ENCODE assay signal across 35 mouse cellular contexts in the genomic region with DNA sequence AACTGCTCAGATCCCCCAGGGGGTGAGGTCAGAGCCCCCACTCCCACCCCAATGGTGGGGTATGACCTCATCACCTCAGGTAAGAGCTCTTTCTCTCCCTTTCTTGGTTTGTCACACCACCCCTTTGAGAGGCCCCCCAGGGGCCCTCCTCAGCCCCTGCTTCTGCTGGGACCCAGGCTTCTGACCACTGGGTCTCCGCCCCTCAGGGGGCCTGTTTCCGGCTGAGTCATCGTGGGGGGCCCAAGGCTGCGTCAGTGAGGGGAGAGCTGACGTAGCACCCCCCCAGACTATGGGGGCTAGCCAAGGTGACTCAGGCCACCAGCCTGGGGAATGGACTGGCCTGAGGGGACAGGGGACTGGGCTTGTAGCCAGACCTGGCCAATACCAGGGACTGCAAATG. TPM values are rescaled to one million over a fixed set of nuclear protein-coding genes. Genes with fewer than 3 reads are reported as not detected.
DNase-seq lines count a peak whose midpoint lies in the region; ATAC-seq and TF ChIP-seq lines count a peak whose summit lies in the region.
"Had no signal": no experiment of that assay in that cellular context is flagged by ENCODE, and none has a peak within 500 bp of the region (broad histone marks: within the 10 kb centered on the region; RNA-seq: fewer than 3 reads in every experiment).

No protein-coding gene starts in this region.

- peak overlapping the region; percentile 40 for H3K4me3 ChIP-seq in megakaryocyte, embryonic 14.5 days (replicated peaks)
- H3K4me3 ChIP-seq in G1E (ENCODE audit: low read depth, low read length), result peak overlapping the region; percentile 2; the same call in 1 of the 2 replicates
- H3K4me3 ChIP-seq: forebrain, embryonic 13.5 days; hindbrain, embryonic 15.5 days; kidney, embryonic 15.5 days; limb, embryonic 12.5 days had no signal

- H3K27me3 ChIP-seq in megakaryocyte, embryonic 14.5 days (replicated peaks), result peaks cover 34% of the 10 kb centered on the region
- peaks cover 35% of the 10 kb centered on the region for H3K27me3 ChIP-seq in G1E (ENCODE audit: insufficient read depth, low read length)

- ATAC-seq in megakaryocyte, adult 5-6 weeks (ENCODE audit: poor library complexity, severe bottlenecking), result no peak
- no peak for ATAC-seq in G1E (ENCODE audit: extremely low read depth, insufficient number of reproducible peaks, low FRiP score, poor library complexity, severe bottlenecking)
- 0 out of 4 replicates have a peak, but pooled peaks have one; percentile 11 to 19 for ATAC-seq in hematopoietic stem cell, adult 5-6 weeks (replicated peaks in 1 of 2; ENCODE audit: insufficient read depth in 1 of 2, low FRiP score in 2 of 2, low TSS enrichment in 1 of 2, low read depth in 1 of 2, poor library complexity in 2 of 2, severe bottlenecking in 2 of 2)
- ATAC-seq: CD4-positive, CD25-positive, alpha-beta regulatory T cell, adult 4 months; forebrain, embryonic 13.5 days had no signal

- DNase-seq in cerebellum, adult 11-12 months, result peak; percentile 40
- no peak for DNase-seq in cerebellum, postnatal 25 days
- DNase-seq in G1E (ENCODE audit: low spot score), result no peak
- DNase-seq in right cerebral cortex, postnatal 14 days, result no peak
- no peak for DNase-seq in urinary bladder, adult 18-20 months (ENCODE audit: low spot score in 2 of 2)
- DNase-seq: adrenal gland, adult 2 months; cerebellum, adult 18-20 months; cerebellum, postnatal 14 days; embryo, embryonic 11 days; gastrocnemius, postnatal 10 days; heart, adult 18-20 months; heart, postnatal 36 days; kidney, adult 11 months; kidney, postnatal 36 days; layer of hippocampus, postnatal 36 days; lung, adult 2 months; lung, postnatal 14 days; thymus, postnatal 36 days had no signal

- no peaks in the 10 kb centered on the region for H3K36me3 ChIP-seq in megakaryocyte, embryonic 14.5 days (replicated peaks; ENCODE audit: low read length)
- peaks cover 20% of the 10 kb centered on the region for H3K36me3 ChIP-seq in G1E (replicated peaks)
- H3K36me3 ChIP-seq: hindbrain, embryonic 15.5 days; limb, embryonic 12.5 days had no signal

- no peak for TF ChIP-seq CTCF in G1E (IDR thresholded peaks at IDR 0.05; ENCODE audit: low read depth, low read length)

- H3K4me1 ChIP-seq in megakaryocyte, embryonic 14.5 days, result peaks cover 91% of the 10 kb centered on the region
- peaks cover 78% of the 10 kb centered on the region for H3K4me1 ChIP-seq in G1E (ENCODE audit: insufficient read depth, low read depth, low read length)

- H3K9me3 ChIP-seq in megakaryocyte, embryonic 14.5 days, result peaks cover 10% of the 10 kb centered on the region
- H3K9me3 ChIP-seq in G1E (replicated peaks), result no peaks in the 10 kb centered on the region
- H3K9me3 ChIP-seq: forebrain, embryonic 13.5 days; hindbrain, embryonic 15.5 days; kidney, embryonic 15.5 days; limb, embryonic 12.5 days had no signal

RNA-seq across cellular contexts. Expression of gene Il11, which starts 2.7 kb away (rescaled TPM):
- 0.26 and 1.9 TPM in 2 replicates for polyA plus RNA-seq in megakaryocyte, embryonic 14.5 days (2012; ENCODE audit: insufficient read depth, low replicate concordance)
- not detected in 2 replicates for total RNA-seq in megakaryocyte, adult 5-6 weeks (2015)
- not detected in 2 replicates for total RNA-seq in megakaryocyte, adult 5-6 weeks (2017)
- total RNA-seq in G1E (2014; fragmentation: Nextera tagmentation) (not detected in 2 replicates), G1E (2017) (not detected in 2 replicates)
- 0.13 and 0.15 TPM in 2 replicates for polyA plus RNA-seq in G1E (2012)
- 0.25 and 0.74 TPM in 2 replicates for total RNA-seq in hematopoietic stem cell, adult 5-6 weeks (2017)
- total RNA-seq: heart, adult 18-20 months; heart, postnatal 36 days; neutrophil, adult 5-6 weeks had no signal
- polyA plus RNA-seq: embryonic facial prominence, embryonic 14.5 days; heart, embryonic 14.5 days; limb, embryonic 12.5 days; liver, embryonic 11.5 days had no signal

RNA-seq across cellular contexts. Expression of gene Tmem190, which starts 2.8 kb away (rescaled TPM):
- not detected in 2 replicates for polyA plus RNA-seq in megakaryocyte, embryonic 14.5 days (2012; ENCODE audit: insufficient read depth, low replicate concordance)
- total RNA-seq in megakaryocyte, adult 5-6 weeks (2015), result not detected in 2 replicates
- total RNA-seq in megakaryocyte, adult 5-6 weeks (2017), result not detected in 2 replicates
- not detected in 2 replicates for total RNA-seq in G1E (2014; fragmentation: Nextera tagmentation)
- total RNA-seq in G1E (2017), result 0.41 TPM in 1 of 2 replicates, not detected in the other
- polyA plus RNA-seq in G1E (2012), result not detected in 2 replicates
- 1.3 TPM in 1 of 2 replicates, not detected in the other for total RNA-seq in hematopoietic stem cell, adult 5-6 weeks (2017)
- total RNA-seq: adrenal gland, adult 2 months; gastrocnemius, postnatal 10 days; heart, adult 18-20 months; heart, postnatal 36 days; layer of hippocampus, adult 8-10 months; layer of hippocampus, postnatal 36 days; left cerebral cortex, postnatal 10 days; midbrain, postnatal 0 days; neutrophil, adult 5-6 weeks had no signal
- polyA plus RNA-seq: adrenal gland, adult 2 months; CD4-positive, CD25-positive, alpha-beta regulatory T cell, adult 4 months; embryonic facial prominence, embryonic 14.5 days; forebrain, embryonic 13.5 days; heart, embryonic 14.5 days; hindbrain, embryonic 15.5 days; kidney, embryonic 15.5 days; lung, adult 2 months; small intestine, adult 2 months had no signal

RNA-seq across cellular contexts. Expression of gene Fam71e2, which starts 8.8 kb away (rescaled TPM):
- polyA plus RNA-seq in megakaryocyte, embryonic 14.5 days (2012; ENCODE audit: insufficient read depth, low replicate concordance), result not detected in 2 replicates
- total RNA-seq in megakaryocyte, adult 5-6 weeks (2015), result not detected in 2 replicates
- not detected in 2 replicates for total RNA-seq in megakaryocyte, adult 5-6 weeks (2017)
- total RNA-seq in G1E (2014; fragmentation: Nextera tagmentation) (not detected in 2 replicates), G1E (2017) (0.05 and 0.06 TPM in 2 replicates)
- polyA plus RNA-seq in G1E (2012), result not detected in 2 replicates
- total RNA-seq in hematopoietic stem cell, adult 5-6 weeks (2017), result not detected in 2 replicates
- total RNA-seq: adrenal gland, adult 2 months; gastrocnemius, postnatal 10 days; heart, adult 18-20 months; heart, postnatal 36 days; layer of hippocampus, adult 8-10 months; layer of hippocampus, postnatal 36 days; left cerebral cortex, postnatal 10 days; midbrain, postnatal 0 days; neutrophil, adult 5-6 weeks had no signal
- polyA plus RNA-seq: adrenal gland, adult 2 months; CD4-positive, CD25-positive, alpha-beta regulatory T cell, adult 4 months; embryonic facial prominence, embryonic 14.5 days; forebrain, embryonic 13.5 days; heart, embryonic 14.5 days; hindbrain, embryonic 15.5 days; kidney, embryonic 15.5 days; limb, embryonic 12.5 days; liver, embryonic 11.5 days; lung, adult 2 months; midbrain, postnatal 0 days; small intestine, adult 2 months; stomach, embryonic 16.5 days had no signal

RNA-seq across cellular contexts. Expression of gene Tmem238, which starts 9.5 kb away (rescaled TPM):
- 29.3 and 145 TPM in 2 replicates for polyA plus RNA-seq in megakaryocyte, embryonic 14.5 days (2012; ENCODE audit: insufficient read depth, low replicate concordance)
- total RNA-seq in megakaryocyte, adult 5-6 weeks (2015), result 1.3 and 3.0 TPM in 2 replicates
- 0.61 and 2.5 TPM in 2 replicates for total RNA-seq in megakaryocyte, adult 5-6 weeks (2017)
- 1.7 and 4.7 TPM in 2 replicates for total RNA-seq in G1E (2014; fragmentation: Nextera tagmentation)
- total RNA-seq in G1E (2017), result 6.8 and 12.1 TPM in 2 replicates
- polyA plus RNA-seq in G1E (2012), result 40.6 and 61.2 TPM in 2 replicates
- total RNA-seq in hematopoietic stem cell, adult 5-6 weeks (2017), result 9.3 and 19.0 TPM in 2 replicates

RNA-seq across cellular contexts. Expression of gene Rpl28, which starts 12.8 kb away (rescaled TPM):
- 3,598 and 12,997 TPM in 2 replicates for polyA plus RNA-seq in megakaryocyte, embryonic 14.5 days (2012; ENCODE audit: insufficient read depth, low replicate concordance)
- total RNA-seq in megakaryocyte, adult 5-6 weeks (2015), result 1,340 and 1,433 TPM in 2 replicates
- total RNA-seq in megakaryocyte, adult 5-6 weeks (2017), result 535 and 673 TPM in 2 replicates
- 1,543 and 2,339 TPM in 2 replicates for total RNA-seq in G1E (2014; fragmentation: Nextera tagmentation)
- total RNA-seq in G1E (2017), result 548 and 573 TPM in 2 replicates
- 5,642 and 5,886 TPM in 2 replicates for polyA plus RNA-seq in G1E (2012)
- 736 and 741 TPM in 2 replicates for total RNA-seq in hematopoietic stem cell, adult 5-6 weeks (2017)

Comparison
In these comparisons a context has a peak if more than half of its experiments do, and no peak if none do; other contexts are left out.
1. ATAC-seq: peak in hematopoietic stem cell, adult 5-6 weeks (2 of 2); none in megakaryocyte, adult 5-6 weeks (single experiment) and G1E (single experiment).